Mouse (Mus musculus): ENCODE results near the gene P4hb. TPM values are rescaled to one million over a fixed set of nuclear protein-coding genes. Genes with fewer than 3 reads are reported as not detected.

P4hb gene
- polyA plus RNA-seq, 1 experiment from 2014 or later, result 437 TPM

DNA sequence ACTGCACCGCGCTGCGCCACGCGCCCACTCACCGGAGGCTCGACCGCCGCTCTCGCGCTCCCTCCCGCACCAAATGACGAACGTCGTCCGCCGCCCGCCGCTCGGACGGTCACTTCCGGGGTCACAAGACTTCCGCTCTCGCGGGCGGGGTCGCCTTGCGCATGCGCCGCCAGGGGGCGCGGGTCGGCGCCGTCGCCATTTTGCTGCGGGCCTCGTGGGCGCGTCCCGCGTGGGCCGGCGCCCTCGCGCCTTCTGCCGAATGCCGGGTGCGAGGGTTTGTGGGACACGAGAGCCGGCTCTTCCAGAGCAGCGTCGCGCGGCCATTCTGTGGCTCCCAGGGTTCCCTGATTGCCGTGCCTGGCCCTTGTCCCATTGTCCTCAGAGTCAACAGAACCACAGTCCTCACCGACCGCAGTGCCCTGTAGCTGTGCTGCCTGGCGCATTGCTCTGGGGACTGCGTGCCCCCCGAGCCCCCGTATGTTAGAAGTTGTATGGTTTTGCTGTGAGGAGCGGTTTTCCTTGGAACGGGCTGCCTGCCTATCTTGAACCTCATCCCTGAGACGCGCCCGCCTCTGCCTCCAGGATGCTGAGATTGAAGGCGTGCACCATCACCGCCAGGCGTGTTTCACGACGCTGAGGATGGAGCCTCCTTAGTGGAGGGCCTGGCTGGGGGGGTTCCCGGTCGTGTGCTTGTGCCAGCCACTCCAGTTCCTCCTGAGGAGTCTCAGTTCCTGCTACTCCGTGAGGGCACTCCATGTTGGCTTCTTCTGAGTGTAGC, 8.6 kb upstream of the P4hb start, which contains the start of gene Arhgdia:
TSS of gene Arhgdia (minus strand) at position 135 of the 778 bp plus-strand sequence.
- peaks cover 3% of the 10 kb centered on the region; the same call in 1 of the 2 replicates for H3K9me3 ChIP-seq (replicated peaks; ENCODE audit: control insufficient read depth, low read length)
- peak within 1 kb of the TSS; percentile 95 for H3K9ac ChIP-seq (ENCODE audit: low read length)
- H3K4me2 ChIP-seq (ENCODE audit: low read depth, low read length), result peak within 1 kb of the TSS; percentile 95
- peak within 1 kb of the TSS; percentile 92 for H3K27ac ChIP-seq (ENCODE audit: low read length)
- peaks cover 20% of the 10 kb centered on the region for H3K4me1 ChIP-seq (ENCODE audit: control insufficient read depth, insufficient read depth, low read length)
- ATAC-seq (replicated peaks; ENCODE audit: extremely low read depth, insufficient read depth, low FRiP score), result peak; percentile 78
- H3K4me3 ChIP-seq (ENCODE audit: low read length), result peak within 1 kb of the TSS; percentile 92
- H3K27me3 ChIP-seq (ENCODE audit: control insufficient read depth, insufficient read depth, low read length), result no peaks in the 10 kb centered on the region
- 4% methylated on average over 74 of the region's 75 CpGs for WGBS
- H3K36me3 ChIP-seq (ENCODE audit: control insufficient read depth, insufficient read depth), result peaks cover 42% of the 10 kb centered on the region

DNA sequence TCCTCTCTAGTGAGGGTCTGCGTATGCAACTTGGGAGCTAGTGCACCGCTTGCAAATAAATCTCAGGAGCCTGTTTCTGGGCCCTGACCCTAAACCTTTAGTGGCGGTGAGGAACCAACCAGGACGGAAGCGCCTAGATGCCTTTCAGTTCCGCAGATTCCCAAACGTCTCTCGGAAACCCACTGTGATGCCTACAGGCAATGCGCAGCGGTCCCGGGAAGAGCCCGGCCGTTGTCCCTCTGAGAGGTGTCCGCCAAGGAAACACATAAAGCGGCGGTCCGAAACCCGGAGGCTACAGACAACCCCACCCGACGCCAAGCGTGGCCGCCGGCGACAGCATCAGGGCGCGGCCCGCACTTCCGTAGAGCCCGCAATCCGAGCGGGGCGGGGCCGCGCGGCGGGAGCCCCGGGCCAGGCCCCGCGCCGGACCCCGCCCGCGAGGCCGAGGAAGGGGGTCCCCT, 7.8 kb upstream of the P4hb start:
- Histone ChIP-seq H3K4me3 (ENCODE audit: low read length) (peak overlapping the region; percentile 92), H3K4me1 (ENCODE audit: control insufficient read depth, insufficient read depth, low read length) (peaks cover 20% of the 10 kb centered on the region), H3K27ac (ENCODE audit: low read length) (peak overlapping the region; percentile 92), H3K27me3 (ENCODE audit: control insufficient read depth, insufficient read depth, low read length) (no peaks in the 10 kb centered on the region), H3K4me2 (ENCODE audit: low read depth, low read length) (peak overlapping the region; percentile 95), H3K9ac (ENCODE audit: low read length) (peak overlapping the region; percentile 95), H3K9me3 (replicated peaks; ENCODE audit: control insufficient read depth, low read length) (peaks cover 3% of the 10 kb centered on the region; the same call in 1 of the 2 replicates), H3K36me3 (ENCODE audit: control insufficient read depth, insufficient read depth) (peaks cover 36% of the 10 kb centered on the region)
- peak; percentile 42 for ATAC-seq (replicated peaks; ENCODE audit: extremely low read depth, insufficient read depth, low FRiP score)
- 1% methylated on average over 43 of the region's 44 CpGs for WGBS

DNA sequence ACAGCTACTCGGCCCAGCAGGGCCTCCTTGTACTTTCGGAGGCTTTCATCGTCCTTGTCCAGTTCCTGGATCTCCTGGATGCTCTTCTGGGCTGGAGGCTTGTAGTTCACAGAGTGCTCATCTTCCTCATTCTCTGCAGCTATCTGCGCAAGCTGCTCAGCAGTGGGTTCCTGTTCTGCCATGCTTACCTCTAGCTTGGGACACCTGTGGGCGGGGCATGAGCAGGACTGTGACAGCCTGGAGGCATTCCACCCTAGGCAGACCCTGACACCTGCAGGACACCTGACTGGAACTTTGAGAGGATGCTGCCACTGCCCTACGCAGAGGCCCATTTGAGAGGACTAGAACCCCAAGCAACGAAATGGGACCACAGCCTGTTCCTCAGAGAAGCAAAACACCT, 7.1 kb upstream of the P4hb start:
- Histone ChIP-seq H3K36me3 (ENCODE audit: control insufficient read depth, insufficient read depth) (peaks cover 31% of the 10 kb centered on the region), H3K27ac (ENCODE audit: low read length) (peak overlapping the region; percentile 92), H3K4me2 (ENCODE audit: low read depth, low read length) (peak overlapping the region; percentile 95), H3K9me3 (replicated peaks; ENCODE audit: control insufficient read depth, low read length) (peaks cover 3% of the 10 kb centered on the region; the same call in 1 of the 2 replicates), H3K9ac (ENCODE audit: low read length) (peak overlapping the region; percentile 95), H3K27me3 (ENCODE audit: control insufficient read depth, insufficient read depth, low read length) (no peaks in the 10 kb centered on the region), H3K4me3 (ENCODE audit: low read length) (peak overlapping the region; percentile 92), H3K4me1 (ENCODE audit: control insufficient read depth, insufficient read depth, low read length) (peaks cover 20% of the 10 kb centered on the region)
- no peak for ATAC-seq (replicated peaks; ENCODE audit: extremely low read depth, insufficient read depth, low FRiP score)
- WGBS, result 47% methylated on average over 7 of the region's 7 CpGs

DNA sequence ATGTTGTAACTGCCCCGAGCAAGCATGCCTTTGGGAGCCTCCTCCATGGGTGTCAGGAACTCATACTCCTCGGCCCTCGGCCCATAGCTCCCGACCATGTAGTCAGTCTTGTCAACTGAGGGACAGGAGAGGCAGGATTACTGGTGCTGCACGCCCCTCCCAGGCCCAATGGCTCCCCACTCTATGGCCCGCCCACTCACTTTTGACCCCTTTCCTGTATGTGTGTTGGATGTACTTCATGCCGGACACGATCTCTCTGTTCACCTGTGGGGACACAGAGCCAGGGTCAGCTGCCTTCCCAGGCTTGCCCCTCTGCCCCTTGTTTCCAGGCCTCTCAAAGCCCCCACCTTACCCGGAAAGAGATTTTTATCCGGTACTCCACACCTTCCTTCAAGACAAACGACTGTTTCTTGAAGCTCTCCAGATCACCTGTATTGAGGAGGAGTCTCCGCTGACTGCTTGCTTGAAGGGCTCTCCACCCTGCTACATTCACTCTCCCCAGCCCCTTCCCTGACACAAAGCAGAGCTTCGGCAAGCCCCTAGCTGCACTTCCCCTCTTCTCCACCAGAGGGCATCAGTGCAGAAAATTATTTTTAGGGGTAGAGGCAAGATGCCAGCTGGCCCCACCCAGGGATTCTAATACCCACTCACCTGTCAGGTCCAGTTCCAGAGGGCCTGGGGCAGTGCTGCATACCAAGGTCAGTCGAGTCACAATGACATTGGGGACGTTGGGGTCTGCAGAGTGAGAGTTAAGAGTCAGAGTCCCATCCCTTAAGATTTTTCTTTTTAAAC, 6.5 kb upstream of the P4hb start:
- Histone ChIP-seq H3K4me3 (ENCODE audit: low read length) (peak overlapping the region; percentile 92), H3K27ac (ENCODE audit: low read length) (peak overlapping the region; percentile 92), H3K27me3 (ENCODE audit: control insufficient read depth, insufficient read depth, low read length) (no peaks in the 10 kb centered on the region), H3K36me3 (ENCODE audit: control insufficient read depth, insufficient read depth) (peaks cover 29% of the 10 kb centered on the region), H3K4me2 (ENCODE audit: low read depth, low read length) (peak overlapping the region; percentile 95), H3K9ac (ENCODE audit: low read length) (peak overlapping the region; percentile 95), H3K9me3 (replicated peaks; ENCODE audit: control insufficient read depth, low read length) (peaks cover 3% of the 10 kb centered on the region; the same call in 1 of the 2 replicates), H3K4me1 (ENCODE audit: control insufficient read depth, insufficient read depth, low read length) (peaks cover 24% of the 10 kb centered on the region)
- ATAC-seq (replicated peaks; ENCODE audit: extremely low read depth, insufficient read depth, low FRiP score), result no peak
- 49% methylated on average over 15 of the region's 15 CpGs for WGBS

DNA sequence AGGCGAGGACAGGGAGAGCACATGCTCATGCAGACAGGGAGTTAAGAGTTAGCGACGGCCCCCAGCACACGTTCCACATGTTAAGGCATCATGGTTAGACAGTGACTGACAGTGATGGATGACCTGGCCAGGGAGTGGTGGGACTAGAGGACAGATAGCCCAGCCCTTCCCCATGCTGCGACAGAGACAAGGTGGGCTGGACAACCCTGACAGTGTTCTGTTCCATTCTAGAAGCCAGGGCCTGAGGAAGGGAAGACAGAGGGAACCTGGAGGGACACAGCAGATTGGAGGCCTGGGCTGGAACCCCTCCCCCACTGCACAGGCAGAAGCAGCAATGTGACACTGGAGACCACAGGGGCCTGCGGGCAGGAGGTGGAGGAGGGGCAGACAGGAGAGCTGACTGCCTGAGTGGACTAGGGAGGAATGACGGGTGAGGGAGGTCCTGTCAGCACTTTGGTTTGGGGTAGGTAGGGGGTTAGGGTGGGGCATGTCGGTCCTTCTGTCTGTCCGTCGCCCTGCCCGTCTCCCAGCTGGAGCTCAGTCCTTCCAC, 5.7 kb upstream of the P4hb start:
- Histone ChIP-seq H3K9ac (ENCODE audit: low read length) (no peak overlapping the region; the same call in 1 of the 2 replicates), H3K27ac (ENCODE audit: low read length) (no peak overlapping the region), H3K9me3 (replicated peaks; ENCODE audit: control insufficient read depth, low read length) (peaks cover under 1% of the 10 kb centered on the region; the same call in 1 of the 2 replicates), H3K4me1 (ENCODE audit: control insufficient read depth, insufficient read depth, low read length) (peaks cover 29% of the 10 kb centered on the region), H3K4me2 (ENCODE audit: low read depth, low read length) (no peak overlapping the region), H3K36me3 (ENCODE audit: control insufficient read depth, insufficient read depth) (peaks cover 23% of the 10 kb centered on the region), H3K4me3 (ENCODE audit: low read length) (no peak overlapping the region), H3K27me3 (ENCODE audit: control insufficient read depth, insufficient read depth, low read length) (no peaks in the 10 kb centered on the region)
- ATAC-seq (replicated peaks; ENCODE audit: extremely low read depth, insufficient read depth, low FRiP score), result no peak
- WGBS, result 61% methylated on average over 11 of the region's 11 CpGs

DNA sequence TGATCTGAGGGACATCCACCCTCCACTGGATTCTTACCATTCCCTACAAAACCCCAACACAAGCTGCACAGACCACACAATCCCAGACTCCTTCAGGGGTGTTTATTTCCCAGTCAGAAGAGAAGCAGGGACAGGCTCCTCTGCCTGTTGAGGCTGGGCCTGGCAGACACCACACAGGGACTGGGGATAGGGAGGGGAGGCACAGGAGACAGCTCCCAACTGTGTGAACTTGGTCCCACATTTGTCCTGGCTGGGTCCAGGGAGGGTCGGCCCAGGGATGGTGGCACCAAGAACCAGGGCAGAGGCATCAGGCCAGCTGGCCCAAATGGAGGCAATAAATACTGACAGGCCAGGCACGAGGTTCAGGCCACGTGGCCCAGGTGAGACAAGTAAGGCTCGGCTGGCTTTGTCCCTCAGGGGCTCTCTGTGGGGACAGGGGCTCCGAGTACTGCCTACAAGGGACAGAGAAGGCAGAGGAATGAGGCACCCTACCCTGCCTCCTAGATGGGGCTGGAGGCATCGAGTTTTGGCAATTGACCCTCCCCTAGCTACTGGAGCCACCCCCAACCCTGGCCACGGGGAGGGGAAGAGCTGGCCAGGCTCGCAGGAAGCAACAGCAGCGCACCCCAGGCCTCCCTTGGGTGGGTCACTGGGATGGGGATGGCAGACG, 5.1 kb upstream of the P4hb start:
- WGBS, result 78% methylated on average over 10 of the region's 10 CpGs

DNA sequence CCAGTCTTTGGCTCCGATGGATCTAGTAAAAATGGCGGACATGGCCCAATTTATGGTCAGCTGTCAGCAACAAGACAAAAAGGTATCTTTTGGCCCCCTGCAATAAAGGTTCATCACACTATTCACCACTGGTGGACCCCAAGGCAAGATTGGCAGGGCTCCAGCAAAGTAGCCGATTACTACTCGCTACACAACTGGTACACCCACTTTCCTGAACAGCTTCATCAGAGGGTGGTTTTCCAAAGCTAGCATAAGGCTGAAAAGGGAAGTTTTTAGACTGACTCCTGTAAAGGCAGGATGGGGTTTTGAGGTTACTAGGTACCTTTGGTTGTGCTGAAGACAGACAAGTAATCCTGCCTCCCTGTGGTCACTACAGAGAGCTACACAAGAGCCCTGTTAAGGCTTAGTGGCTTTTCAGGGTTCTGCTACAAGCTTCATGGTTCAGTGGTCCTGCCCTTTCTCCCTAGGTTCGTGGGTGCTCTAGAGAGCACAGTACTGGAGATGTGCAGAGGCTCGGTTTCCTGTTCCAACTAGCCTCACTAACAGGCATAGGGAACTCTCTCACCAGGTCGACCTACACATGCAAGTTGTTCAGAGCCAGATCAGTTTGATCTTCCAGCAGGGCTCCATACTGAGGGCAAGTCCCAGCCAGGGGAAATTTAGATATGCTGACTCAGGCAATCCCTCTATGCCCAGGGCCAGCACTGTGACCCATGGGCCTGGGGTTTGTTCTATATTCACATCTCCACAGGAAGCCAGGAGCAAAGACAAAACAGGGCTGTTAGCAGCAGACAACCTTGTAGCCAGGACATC, 4.4 kb upstream of the P4hb start:
- Histone ChIP-seq H3K4me3 (ENCODE audit: low read length) (no peak overlapping the region), H3K9me3 (replicated peaks; ENCODE audit: control insufficient read depth, low read length) (no peaks in the 10 kb centered on the region), H3K36me3 (ENCODE audit: control insufficient read depth, insufficient read depth) (peaks cover 22% of the 10 kb centered on the region), H3K9ac (ENCODE audit: low read length) (no peak overlapping the region), H3K27ac (ENCODE audit: low read length) (no peak overlapping the region), H3K27me3 (ENCODE audit: control insufficient read depth, insufficient read depth, low read length) (no peaks in the 10 kb centered on the region), H3K4me1 (ENCODE audit: control insufficient read depth, insufficient read depth, low read length) (peaks cover 29% of the 10 kb centered on the region), H3K4me2 (ENCODE audit: low read depth, low read length) (no peak overlapping the region)
- ATAC-seq (replicated peaks; ENCODE audit: extremely low read depth, insufficient read depth, low FRiP score), result no peak
- WGBS, result 83% methylated on average over 7 of the region's 7 CpGs

More for the DNA sequence above, 5.1 kb upstream of the P4hb start:
- Histone ChIP-seq H3K27ac (ENCODE audit: low read length) (no peak overlapping the region), H3K9me3 (replicated peaks; ENCODE audit: control insufficient read depth, low read length) (no peaks in the 10 kb centered on the region), H3K4me3 (ENCODE audit: low read length) (no peak overlapping the region), H3K27me3 (ENCODE audit: control insufficient read depth, insufficient read depth, low read length) (no peaks in the 10 kb centered on the region), H3K36me3 (ENCODE audit: control insufficient read depth, insufficient read depth) (peaks cover 22% of the 10 kb centered on the region), H3K9ac (ENCODE audit: low read length) (no peak overlapping the region), H3K4me1 (ENCODE audit: control insufficient read depth, insufficient read depth, low read length) (peaks cover 29% of the 10 kb centered on the region), H3K4me2 (ENCODE audit: low read depth, low read length) (no peak overlapping the region)
- no peak for ATAC-seq (replicated peaks; ENCODE audit: extremely low read depth, insufficient read depth, low FRiP score)
